Mouse (Mus musculus) G1E (cell line): ENCODE measurements at regions not wholly inside any gene's neighbourhood (a gene's known extent, or its start where the extent isn't known, plus 50 kb on each side); places are given as distances from the start of the nearest gene placed in this dataset.

Source experiments
- ATAC-seq: 2 replicates; pipeline ENCODE4 v1.8.0; 2016; ENCODE audit warnings: mild to moderate bottlenecking; ENCODE audit not compliant: insufficient number of reproducible peaks, poor library complexity, low FRiP score, severe bottlenecking; ENCODE audit errors: extremely low read depth
- DNase-seq: peaks from one replicate; pipeline ENCODE4 v3.0.0; 2012; ENCODE audit warnings: low spot score
- H3K27me3 ChIP-seq: 2 replicates; pipeline ENCODE4 v1.6.1; 2012; ENCODE audit warnings: mild to moderate bottlenecking, low read length, inconsistent platforms; ENCODE audit not compliant: insufficient read depth
- H3K36me3 ChIP-seq: replicated peaks from 2 replicates; pipeline ENCODE3; 2012; ENCODE audit warnings: mild to moderate bottlenecking, inconsistent platforms
- H3K4me1 ChIP-seq: 2 replicates; pipeline ENCODE4 v1.6.1; 2012; ENCODE audit warnings: low read depth, low read length, inconsistent platforms, mixed read lengths; ENCODE audit not compliant: insufficient read depth
- H3K4me3 ChIP-seq: 2 replicates; pipeline ENCODE4 v1.5.1; 2012; ENCODE audit warnings: low read depth, mild to moderate bottlenecking, inconsistent platforms, low read length, moderate library complexity, mixed read lengths
- H3K9me3 ChIP-seq: replicated peaks from 2 replicates; pipeline ENCODE4 v1.6.1; 2012; ENCODE audit warnings: inconsistent platforms
- CTCF ChIP-seq: IDR thresholded peaks from 2 replicates; pipeline ENCODE4 v1.5.1; 2012; ENCODE audit warnings: low read depth, low read length, inconsistent platforms, mixed read lengths
- GATA1 ChIP-seq: IDR thresholded peaks from 2 replicates; pipeline ENCODE4 v1.6.1; 2012; ENCODE audit warnings: borderline replicate concordance, low read length, inconsistent platforms, mixed read lengths
- GATA2 ChIP-seq: IDR thresholded peaks from 2 replicates; pipeline ENCODE4 v1.6.1; 2012; ENCODE audit warnings: low read depth, low read length, inconsistent platforms, borderline replicate concordance
- POLR2AphosphoS5 ChIP-seq: IDR thresholded peaks from 2 replicates; pipeline ENCODE4 v1.6.1; 2012; ENCODE audit warnings: low read depth, low read length, inconsistent platforms; ENCODE audit not compliant: insufficient replicate concordance
- TAL1 ChIP-seq: conservative IDR thresholded peaks from 2 replicates; pipeline ENCODE4 v1.6.1; 2012; ENCODE audit warnings: low read depth, low read length, inconsistent platforms, mixed read lengths

- ATAC-seq (no peak), DNase-seq (no peak)
Observed at GRCm38 (mm10) chr1:179868656-179869055, 65.2 kb upstream of the Ahctf1 start.

GRCm38 (mm10) chr1:179867493-179867892, 64.0 kb upstream of the Ahctf1 start:
- TF ChIP-seq POLR2AphosphoS5 (no peak), GATA2 (no peak), GATA1 (no peak), TAL1 (no peak), CTCF (no peak)
- no peaks in the 10 kb centered on the region for H3K9me3 ChIP-seq

More at GRCm38 (mm10) chr1:179868656-179869055, 65.2 kb upstream of the Ahctf1 start:
- no peak for TF ChIP-seq TAL1
- TF ChIP-seq CTCF, result no peak
- no peak for TF ChIP-seq GATA2
- no peak for TF ChIP-seq POLR2AphosphoS5
- no peak for TF ChIP-seq GATA1
- Histone ChIP-seq H3K27me3 (peaks cover 18% of the 10 kb centered on the region), H3K9me3 (no peaks in the 10 kb centered on the region), H3K4me3 (no peak overlapping the region), H3K4me1 (peaks cover 13% of the 10 kb centered on the region), H3K36me3 (no peaks in the 10 kb centered on the region)

GRCm38 (mm10) chr1:179866056-179866772, 62.7 kb upstream of the Ahctf1 start:
- no peaks in the 10 kb centered on the region for H3K9me3 ChIP-seq
- H3K27me3 ChIP-seq, result peaks cover 12% of the 10 kb centered on the region
- DNase-seq (no peak), ATAC-seq (no peak)
- no peaks in the 10 kb centered on the region for H3K36me3 ChIP-seq
- no peak overlapping the region for H3K4me3 ChIP-seq
- TF ChIP-seq TAL1, result no peak
- TF ChIP-seq POLR2AphosphoS5, result no peak
- no peak for TF ChIP-seq GATA2
- peaks cover 25% of the 10 kb centered on the region for H3K4me1 ChIP-seq

More at GRCm38 (mm10) chr1:179867493-179867892, 64.0 kb upstream of the Ahctf1 start:
- Histone ChIP-seq H3K4me3 (no peak overlapping the region), H3K27me3 (peaks cover 18% of the 10 kb centered on the region), H3K36me3 (no peaks in the 10 kb centered on the region), H3K4me1 (peaks cover 21% of the 10 kb centered on the region)
- DNase-seq, result no peak
- ATAC-seq, result no peak

GRCm38 (mm10) chr1:179865561-179865960, 62.1 kb upstream of the Ahctf1 start:
- no peak for TF ChIP-seq POLR2AphosphoS5
- no peak for TF ChIP-seq GATA1
- no peak for TF ChIP-seq CTCF
- TF ChIP-seq GATA2, result no peak
- no peak for TF ChIP-seq TAL1
- DNase-seq (no peak), ATAC-seq (no peak)
- Histone ChIP-seq H3K4me1 (peaks cover 25% of the 10 kb centered on the region), H3K27me3 (peaks cover 11% of the 10 kb centered on the region), H3K4me3 (no peak overlapping the region), H3K36me3 (no peaks in the 10 kb centered on the region), H3K9me3 (no peaks in the 10 kb centered on the region)

- Histone ChIP-seq H3K36me3 (no peaks in the 10 kb centered on the region), H3K9me3 (no peaks in the 10 kb centered on the region), H3K4me1 (peaks cover 28% of the 10 kb centered on the region), H3K4me3 (no peak overlapping the region), H3K27me3 (peaks cover 5% of the 10 kb centered on the region)
- DNase-seq (no peak), ATAC-seq (no peak)
- TF ChIP-seq CTCF (no peak), TAL1 (no peak), POLR2AphosphoS5 (no peak), GATA1 (no peak), GATA2 (no peak)
Observed at GRCm38 (mm10) chr1:179864537-179865226, 61.2 kb upstream of the Ahctf1 start.

GRCm38 (mm10) chr1:179863420-179863819, 59.9 kb upstream of the Ahctf1 start:
- Histone ChIP-seq H3K27me3 (no peaks in the 10 kb centered on the region; the same call in 1 of the 2 replicates), H3K4me1 (peaks cover 36% of the 10 kb centered on the region), H3K36me3 (no peaks in the 10 kb centered on the region), H3K9me3 (no peaks in the 10 kb centered on the region), H3K4me3 (no peak overlapping the region)
- ATAC-seq (no peak), DNase-seq (no peak)
- no peak for TF ChIP-seq TAL1
- no peak for TF ChIP-seq GATA1
- no peak for TF ChIP-seq CTCF
- no peak for TF ChIP-seq GATA2
- TF ChIP-seq POLR2AphosphoS5, result no peak

GRCm38 (mm10) chr1:179862941-179863340, 59.5 kb upstream of the Ahctf1 start:
- DNase-seq (no peak), ATAC-seq (no peak)
- Histone ChIP-seq H3K27me3 (no peaks in the 10 kb centered on the region), H3K36me3 (no peaks in the 10 kb centered on the region), H3K4me3 (no peak overlapping the region), H3K9me3 (no peaks in the 10 kb centered on the region), H3K4me1 (peaks cover 36% of the 10 kb centered on the region)
- no peak for TF ChIP-seq GATA2
- no peak for TF ChIP-seq GATA1
- no peak for TF ChIP-seq TAL1
- TF ChIP-seq POLR2AphosphoS5, result no peak
- TF ChIP-seq CTCF, result no peak
